Mouse (Mus musculus): ENCODE results near the gene Olfr60.

The Olfr60 gene

DNA sequence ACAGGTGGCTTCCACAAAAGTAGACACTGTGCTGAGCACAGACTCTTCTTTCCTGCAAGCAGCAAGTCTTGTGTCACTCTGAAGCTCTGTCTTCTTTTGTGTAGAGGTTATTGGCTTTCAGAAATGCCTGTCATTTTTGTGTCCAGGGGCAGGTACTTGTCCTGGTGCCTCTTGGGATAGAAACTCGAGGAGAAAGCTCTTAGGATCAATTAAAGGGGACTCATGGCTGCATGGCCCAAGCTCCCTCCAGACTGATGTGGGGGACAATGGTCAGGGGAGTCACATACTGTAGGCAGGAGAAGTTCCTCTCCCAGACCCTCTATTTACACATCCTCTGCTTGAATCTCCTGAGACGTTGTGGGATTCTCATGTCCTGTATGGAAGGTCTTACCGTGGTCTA, at the start of gene Olfr60:
Gene Olfr60 (minus strand): TSS at position 101 of the 400 bp plus-strand sequence.
- no peak for DNase-seq (ENCODE audit: inconsistent age in 2 of 2, low spot score in 1 of 2)

DNA sequence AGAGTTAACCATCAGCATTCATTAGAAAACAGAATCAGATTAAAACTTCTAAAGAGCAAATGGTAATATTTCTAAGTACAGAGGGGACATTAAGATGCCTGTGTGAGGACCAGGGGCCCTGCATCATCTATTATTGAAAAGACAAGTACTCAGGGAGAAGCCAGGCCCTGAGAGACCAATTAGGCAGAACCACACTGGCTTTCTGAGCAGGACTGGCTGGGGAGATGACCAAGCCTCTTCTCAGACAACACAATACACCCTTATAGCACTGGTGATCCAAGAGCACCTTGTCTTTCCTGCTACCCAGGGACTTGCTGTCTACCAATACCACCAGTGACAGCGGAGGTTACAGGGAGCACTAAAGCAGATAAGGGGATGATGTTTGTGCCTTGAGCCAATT, 41.3 kb upstream of the Olfr60 start, which contains the start of gene Olfr531:
Gene Olfr531 (minus strand): TSS at position 101 of the 400 bp plus-strand sequence.
- DNase-seq (ENCODE audit: inconsistent age in 2 of 2, low spot score in 1 of 2), result no peak

GRCm38 (mm10) chr7:140376911-140377310, 15.4 kb upstream of the Olfr60 start:
- DNase-seq (ENCODE audit: inconsistent age in 2 of 2, low spot score in 1 of 2), result no peak

GRCm38 (mm10) chr7:140376231-140376630, 14.8 kb upstream of the Olfr60 start, which contains the start of gene Olfr530:
TSS of gene Olfr530 (minus strand) at chr7:140376331.
- no peak for DNase-seq (ENCODE audit: inconsistent age in 2 of 2, low spot score in 1 of 2)

- DNase-seq (ENCODE audit: inconsistent age in 2 of 2, low spot score in 1 of 2), result no peak
Measured at GRCm38 (mm10) chr7:140374300-140374699, 12.8 kb upstream of the Olfr60 start.

GRCm38 (mm10) chr7:140333717-140334116, 27.8 kb downstream of the Olfr60 start, which contains the start of gene Olfr527:
TSS of gene Olfr527 (plus strand) at chr7:140334017.
- DNase-seq (ENCODE audit: inconsistent age in 2 of 2, low spot score in 1 of 2), result no peak

GRCm38 (mm10) chr7:140329766-140330304, 31.6 kb downstream of the Olfr60 start:
- no peak for DNase-seq (ENCODE audit: inconsistent age in 2 of 2, low spot score in 1 of 2)

- no peak for DNase-seq (ENCODE audit: inconsistent age in 2 of 2, low spot score in 1 of 2)
Measured at GRCm38 (mm10) chr7:140321135-140321534, 40.3 kb downstream of the Olfr60 start.

DNA sequence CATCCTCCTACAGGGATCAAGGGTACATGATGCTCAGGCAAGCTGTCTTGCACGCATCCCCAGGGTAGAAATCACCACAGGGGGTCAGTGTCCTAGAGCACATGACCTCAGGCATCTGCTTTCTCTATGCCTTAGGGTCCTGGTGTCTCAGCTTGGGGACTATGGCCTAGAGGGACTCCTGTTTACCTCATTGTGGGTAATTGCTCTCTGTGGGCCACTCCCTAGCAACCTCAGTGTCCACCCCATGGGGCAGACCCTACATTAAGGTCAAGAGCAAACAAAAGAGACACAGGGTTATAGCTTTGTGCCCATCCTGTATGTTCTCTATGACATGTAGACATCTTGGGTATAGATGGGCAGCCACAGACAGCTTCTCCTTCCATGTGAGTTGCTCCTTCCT, 40.9 kb downstream of the Olfr60 start, which contains the start of gene Olfr525:
Gene Olfr525 (plus strand): TSS at position 301 of the 400 bp plus-strand sequence.
- no peak for DNase-seq (ENCODE audit: inconsistent age in 2 of 2, low spot score in 1 of 2)

DNA sequence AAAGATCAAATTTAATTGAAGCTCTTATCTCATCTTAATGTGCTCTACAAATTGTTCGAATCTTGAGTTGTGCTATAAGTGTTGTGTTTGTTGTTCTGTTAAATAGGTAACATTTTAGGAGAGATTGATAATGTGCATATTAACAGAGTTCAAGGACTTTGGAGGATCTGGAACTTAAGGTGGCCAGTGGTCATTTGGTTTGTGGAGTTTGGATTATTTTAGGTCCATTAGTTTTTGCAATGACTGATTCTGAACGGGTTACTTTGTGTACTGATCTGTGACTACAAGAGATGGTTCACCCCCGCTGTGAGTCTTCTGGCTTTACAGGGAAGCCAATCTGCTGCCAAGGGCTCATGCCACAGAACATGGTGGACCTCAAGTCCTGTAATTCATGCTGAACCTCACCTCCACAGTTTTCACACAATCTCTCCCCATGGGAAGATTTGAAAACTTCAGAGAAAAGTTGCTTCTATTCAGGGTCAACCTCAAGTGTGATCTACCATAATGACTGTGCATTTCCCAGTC, 41.5 kb downstream of the Olfr60 start:
- no peak for DNase-seq (ENCODE audit: inconsistent age in 2 of 2, low spot score in 1 of 2)

GRCm38 (mm10) chr7:140299416-140299815, 62.1 kb downstream of the Olfr60 start:
- peak in 1 of 2 experiments; percentile 11 for DNase-seq (ENCODE audit: inconsistent age in 2 of 2, low spot score in 1 of 2)

DNA sequence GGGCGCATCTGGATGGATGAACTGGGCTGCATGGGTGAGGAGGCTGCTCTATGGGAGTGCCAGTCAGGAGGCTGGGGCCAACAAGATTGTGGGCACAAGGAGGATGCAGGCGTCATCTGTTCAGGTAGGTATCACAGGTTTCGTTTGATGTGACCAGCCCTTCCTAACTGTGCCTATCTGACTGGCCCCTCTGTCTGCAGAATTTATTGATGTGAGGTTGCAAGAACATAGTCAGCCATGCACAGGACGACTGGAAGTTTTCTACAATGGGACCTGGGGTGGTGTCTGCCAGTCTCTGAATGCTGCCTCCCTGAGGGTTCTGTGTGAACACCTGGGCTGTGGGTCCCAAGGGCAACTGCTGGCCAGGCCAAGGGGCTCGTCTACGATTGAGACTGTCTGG, 64.6 kb downstream of the Olfr60 start:
- DNase-seq (ENCODE audit: inconsistent age in 2 of 2, low spot score in 1 of 2), result peak in 1 of 2 experiments; percentile 11

GRCm38 (mm10) chr7:140295746-140296145, 65.7 kb downstream of the Olfr60 start:
- peak in 1 of 2 experiments; percentile 11 for DNase-seq (ENCODE audit: inconsistent age in 2 of 2, low spot score in 1 of 2)

Measured in adrenal gland, adult (tissue).